Mouse (Mus musculus) heart, embryonic 11.5 days (tissue): ENCODE results near the gene Sema3f. TPM values are rescaled to one million over a fixed set of nuclear protein-coding genes. Genes with fewer than 3 reads are reported as not detected.
A peak's percentile ranks its signal among the peaks of the same experiment; 100 is the strongest.

Experiments
- ATAC-seq: fragments of 200-750 bp; cut with Nextera tagmentation; replicated peaks from 2 replicates; pipeline ENCODE4 v1.8.0; 2017; ENCODE audit warnings: moderate library complexity; ENCODE audit not compliant: insufficient number of reproducible peaks, low FRiP score, low TSS enrichment
- H3K27ac ChIP-seq: fragments of 300-500 bp; sonication (generic); 2 replicates; pipeline ENCODE4 v1.5.1; 2014; ENCODE audit warnings: mild to moderate bottlenecking, low read depth, low read length
- H3K27me3 ChIP-seq: fragments of 300-500 bp; sonication (generic); 2 replicates; pipeline ENCODE4 v1.6.1; 2014; ENCODE audit warnings: mild to moderate bottlenecking, low read length, mixed read lengths; ENCODE audit not compliant: control insufficient read depth, insufficient read depth
- H3K36me3 ChIP-seq: fragments of 300-500 bp; sonication (generic); 2 replicates; pipeline ENCODE4 v1.6.1; 2014; ENCODE audit warnings: mild to moderate bottlenecking, low read length, moderate library complexity, mixed read lengths; ENCODE audit not compliant: control insufficient read depth, insufficient read depth
- H3K4me1 ChIP-seq: fragments of 300-500 bp; sonication (generic); 2 replicates; pipeline ENCODE4 v1.6.1; 2014; ENCODE audit warnings: low read length; ENCODE audit not compliant: control insufficient read depth, insufficient read depth
- H3K4me2 ChIP-seq: fragments of 300-500 bp; sonication (generic); 2 replicates; pipeline ENCODE4 v1.6.1; 2014; ENCODE audit warnings: mild to moderate bottlenecking, moderate library complexity
- H3K4me3 ChIP-seq: fragments of 300-500 bp; sonication (generic); 2 replicates; pipeline ENCODE4 v1.5.1; 2014; ENCODE audit warnings: low read depth, low read length
- H3K9ac ChIP-seq: fragments of 300-500 bp; sonication (generic); 2 replicates; pipeline ENCODE4 v1.6.1; 2014; ENCODE audit warnings: mild to moderate bottlenecking, low read depth, low read length, moderate library complexity
- H3K9me3 ChIP-seq: fragments of 300-500 bp; sonication (generic); replicated peaks from 2 replicates; pipeline ENCODE4 v1.6.1; 2016; ENCODE audit warnings: low read length; ENCODE audit not compliant: control insufficient read depth
- WGBS: fragments of 180-500 bp; shearing (Covaris S2); extraction: QIAGEN DNeasy Blood & Tissue Kit; methylation state at CpG from one replicate; pipeline ENCODE4 v1.1.7; 2014; ENCODE audit not compliant: insufficient replicate concordance; 5-methylcytosine and 5-hydroxymethylcytosine counted together
- polyA plus RNA-seq: library from polyadenylated mRNA; unstranded; fragments of >200 nt; fragmentation: Nextera tagmentation; extraction: Ambion mirVana; gene quantifications from 2 replicates; pipeline ENCODE4 v1.2.1, GENCODE M21; 2014

Gene Sema3f
- polyA plus RNA-seq, 1 experiment from 2014 or later, result 4.6 TPM

GRCm38 (mm10) chr9:107657144-107657543 lies 53.1 kb downstream of the Sema3f start:
- Histone ChIP-seq H3K4me3 (no peak overlapping the region), H3K4me1 (no peaks in the 10 kb centered on the region), H3K4me2 (no peak overlapping the region), H3K9me3 (no peaks in the 10 kb centered on the region), H3K9ac (no peak overlapping the region), H3K27me3 (peaks cover 11% of the 10 kb centered on the region; the same call in 1 of the 2 replicates), H3K27ac (no peak overlapping the region), H3K36me3 (no peaks in the 10 kb centered on the region)
- 80% methylated on average over 5 of the region's 5 CpGs for WGBS
- no peak for ATAC-seq

- peaks cover 9% of the 10 kb centered on the region for H3K4me1 ChIP-seq
- no peak overlapping the region for H3K4me3 ChIP-seq
- H3K36me3 ChIP-seq, result no peaks in the 10 kb centered on the region
- H3K9ac ChIP-seq, result no peak overlapping the region
- peaks cover 3% of the 10 kb centered on the region; the same call in 1 of the 2 replicates for H3K27me3 ChIP-seq
- no peak overlapping the region for H3K4me2 ChIP-seq
- H3K27ac ChIP-seq, result no peak overlapping the region
- H3K9me3 ChIP-seq, result no peaks in the 10 kb centered on the region
- ATAC-seq, result no peak
- 69% methylated on average over 4 of the region's 4 CpGs for WGBS
Measured at GRCm38 (mm10) chr9:107654585-107654984, 55.7 kb downstream of the Sema3f start.

- no peak for ATAC-seq
- Histone ChIP-seq H3K27me3 (no peaks in the 10 kb centered on the region), H3K4me1 (peaks cover 9% of the 10 kb centered on the region), H3K9ac (no peak overlapping the region), H3K4me2 (no peak overlapping the region), H3K36me3 (no peaks in the 10 kb centered on the region), H3K4me3 (no peak overlapping the region), H3K27ac (no peak overlapping the region), H3K9me3 (no peaks in the 10 kb centered on the region)
- WGBS, result 66% methylated on average over 2 of the region's 2 CpGs
Measured at GRCm38 (mm10) chr9:107653474-107653873, 56.8 kb downstream of the Sema3f start.

GRCm38 (mm10) chr9:107650708-107651481 lies 59.4 kb downstream of the Sema3f start:
- Histone ChIP-seq H3K9ac (0 out of 2 replicates have a peak overlapping the region, but pooled peaks have one; percentile 16), H3K36me3 (no peaks in the 10 kb centered on the region), H3K4me3 (no peak overlapping the region), H3K4me1 (peaks cover 9% of the 10 kb centered on the region), H3K9me3 (no peaks in the 10 kb centered on the region), H3K4me2 (no peak overlapping the region), H3K27me3 (no peaks in the 10 kb centered on the region), H3K27ac (no peak overlapping the region)
- ATAC-seq, result no peak
- WGBS, result 41% methylated on average over 12 of the region's 12 CpGs

- WGBS, result 66% methylated on average over 7 of the region's 7 CpGs
- Histone ChIP-seq H3K27me3 (no peaks in the 10 kb centered on the region), H3K4me1 (peaks cover 9% of the 10 kb centered on the region), H3K4me2 (no peak overlapping the region), H3K27ac (no peak overlapping the region), H3K9ac (no peak overlapping the region), H3K36me3 (no peaks in the 10 kb centered on the region), H3K9me3 (no peaks in the 10 kb centered on the region), H3K4me3 (no peak overlapping the region)
- no peak for ATAC-seq
Measured at GRCm38 (mm10) chr9:107650225-107650624, 60.0 kb downstream of the Sema3f start.

GRCm38 (mm10) chr9:107648767-107649166 lies 61.5 kb downstream of the Sema3f start:
- Histone ChIP-seq H3K4me3 (no peak overlapping the region), H3K27ac (no peak overlapping the region), H3K9me3 (no peaks in the 10 kb centered on the region), H3K27me3 (no peaks in the 10 kb centered on the region), H3K36me3 (no peaks in the 10 kb centered on the region), H3K9ac (no peak overlapping the region), H3K4me2 (no peak overlapping the region), H3K4me1 (peaks cover 9% of the 10 kb centered on the region)
- ATAC-seq, result no peak
- WGBS, result 49% methylated on average over 3 of the region's 3 CpGs

- no peak overlapping the region for H3K4me2 ChIP-seq
- no peak overlapping the region for H3K9ac ChIP-seq
- no peak overlapping the region for H3K27ac ChIP-seq
- H3K4me1 ChIP-seq, result peaks cover 9% of the 10 kb centered on the region
- no peak overlapping the region for H3K4me3 ChIP-seq
- 77% methylated on average over 6 of the region's 6 CpGs for WGBS
- ATAC-seq, result no peak
- no peaks in the 10 kb centered on the region for H3K36me3 ChIP-seq
- H3K9me3 ChIP-seq, result no peaks in the 10 kb centered on the region
- H3K27me3 ChIP-seq, result no peaks in the 10 kb centered on the region
Measured at GRCm38 (mm10) chr9:107646975-107647374, 63.3 kb downstream of the Sema3f start.

- Histone ChIP-seq H3K27ac (no peak overlapping the region), H3K9me3 (no peaks in the 10 kb centered on the region), H3K27me3 (no peaks in the 10 kb centered on the region), H3K4me2 (no peak overlapping the region; the same call in 1 of the 2 replicates), H3K9ac (no peak overlapping the region), H3K36me3 (no peaks in the 10 kb centered on the region), H3K4me1 (peaks cover 3% of the 10 kb centered on the region), H3K4me3 (no peak overlapping the region)
- WGBS, result 11% methylated on average over 5 of the region's 5 CpGs
- ATAC-seq, result no peak
Measured at GRCm38 (mm10) chr9:107645577-107645976, 64.7 kb downstream of the Sema3f start.

- no peak overlapping the region for H3K4me3 ChIP-seq
- H3K4me1 ChIP-seq, result no peaks in the 10 kb centered on the region
- H3K4me2 ChIP-seq, result peak overlapping the region; percentile 74
- H3K27me3 ChIP-seq, result no peaks in the 10 kb centered on the region
- ATAC-seq, result no peak
- H3K9ac ChIP-seq, result peak overlapping the region; percentile 58
- H3K27ac ChIP-seq, result no peak overlapping the region
- H3K9me3 ChIP-seq, result no peaks in the 10 kb centered on the region
- H3K36me3 ChIP-seq, result no peaks in the 10 kb centered on the region
- WGBS, result 49% methylated on average over 7 of the region's 7 CpGs
Measured at GRCm38 (mm10) chr9:107645153-107645510, 65.1 kb downstream of the Sema3f start.
